Mouse (Mus musculus) liver, adult 2 months (tissue): ENCODE data around the gene Cntrob. TPM values are rescaled to one million over a fixed set of nuclear protein-coding genes. Genes with fewer than 3 reads are reported as not detected.
A peak's percentile ranks its signal among the peaks of the same experiment; 100 is the strongest.

Experiments used
- DNase-seq: peaks from one replicate; pipeline ENCODE4 v3.0.0-alpha.2; 2011; ENCODE audit warnings: low read depth, low spot score; ENCODE audit errors: extremely low read depth
- H3K27ac ChIP-seq: fragments of 200-500 bp; replicated peaks from 2 replicates; pipeline ENCODE4 v1.5.1; 2012; ENCODE audit warnings: low read depth, mild to moderate bottlenecking, control low read depth, inconsistent platforms, low read length; ENCODE audit not compliant: insufficient read depth
- H3K27me3 ChIP-seq: fragments of 200-500 bp; 2 replicates; pipeline ENCODE4 v1.6.1; 2012; ENCODE audit warnings: mild to moderate bottlenecking, moderate library complexity, low read length, inconsistent platforms; ENCODE audit not compliant: control insufficient read depth, insufficient read depth
- H3K36me3 ChIP-seq: fragments of 200-500 bp; 2 replicates; pipeline ENCODE4 v1.6.1; 2012; ENCODE audit warnings: low read length, inconsistent platforms; ENCODE audit not compliant: control insufficient read depth, insufficient read depth
- H3K4me1 ChIP-seq: fragments of 200-500 bp; 2 replicates; pipeline ENCODE4 v1.6.1; 2011; ENCODE audit warnings: low read length; ENCODE audit not compliant: control insufficient read depth, insufficient read depth
- H3K4me3 ChIP-seq: fragments of 200-500 bp; 2 replicates; pipeline ENCODE4 v1.5.1; 2011; ENCODE audit warnings: low read depth, mild to moderate bottlenecking, control low read depth, low read length, moderate library complexity; ENCODE audit not compliant: insufficient read depth
- H3K79me2 ChIP-seq: fragments of 200-500 bp; 2 replicates; pipeline ENCODE4 v1.6.1; 2012; ENCODE audit warnings: inconsistent platforms, mild to moderate bottlenecking, low read length, moderate library complexity; ENCODE audit not compliant: control insufficient read depth, insufficient read depth
- H3K9ac ChIP-seq: fragments of 200-500 bp; 2 replicates; pipeline ENCODE4 v1.6.1; 2012; ENCODE audit warnings: low read depth, mild to moderate bottlenecking, control low read depth, inconsistent platforms, low read length
- CTCF ChIP-seq: fragments of 200-500 bp; IDR thresholded peaks from 2 replicates; pipeline ENCODE4 v1.5.1; 2011; ENCODE audit warnings: low read depth, low read length, control low read depth
- POLR2A ChIP-seq: fragments of 200-500 bp; IDR thresholded peaks from 2 replicates; pipeline ENCODE4 v1.6.1; 2011; ENCODE audit warnings: low read length, control low read depth; ENCODE audit not compliant: insufficient read depth; ENCODE audit errors: extremely low read depth
- WGBS: fragments of 180-500 bp; shearing (Covaris S2); methylation state at CpG from one replicate; pipeline ENCODE4 v1.1.7; 2018; 5-methylcytosine and 5-hydroxymethylcytosine counted together
- polyA plus RNA-seq: library from polyadenylated mRNA; depleted of rRNA; stranded (reverse); fragments of >200 nt; gene quantifications from 2 replicates; pipeline ENCODE4 v1.2.3, GENCODE M21; 2012
- total RNA-seq: library from RNA; depleted of rRNA; stranded (reverse); fragments of >200 nt; gene quantifications from 2 replicates; pipeline ENCODE4 v1.2.3, GENCODE M21; 2014

Cntrob gene
- total and polyA plus RNA-seq, 2 experiments, result 2.5 to 3.9 TPM

- Histone ChIP-seq H3K27ac (no peak within 1 kb of the TSS), H3K27me3 (no peaks in the 10 kb centered on the region), H3K36me3 (peaks cover 12% of the 10 kb centered on the region), H3K4me3 (peak within 1 kb of the TSS; percentile 60), H3K4me1 (peaks cover 4% of the 10 kb centered on the region), H3K79me2 (no peaks in the 10 kb centered on the region), H3K9ac (peak within 1 kb of the TSS; percentile 81)
- no peak for DNase-seq
- TF ChIP-seq CTCF, result no peak
- no peak for TF ChIP-seq POLR2A
- WGBS, result 4% methylated on average over 97 of the region's 99 CpGs
These were observed 16.9 kb upstream of the Cntrob start, which contains the start of gene Rnf227 for GRCm38 (mm10) chr11:69340161-69341131. Rnf227 (plus strand) TSS chr11:69340461.

- Histone ChIP-seq H3K4me3 (no peak overlapping the region), H3K36me3 (no peaks in the 10 kb centered on the region), H3K79me2 (no peaks in the 10 kb centered on the region), H3K27me3 (no peaks in the 10 kb centered on the region), H3K27ac (no peak overlapping the region), H3K4me1 (peaks cover 2% of the 10 kb centered on the region; the same call in 1 of the 2 replicates), H3K9ac (no peak overlapping the region)
- no peak for DNase-seq
- WGBS, result 71% methylated on average over 4 of the region's 4 CpGs
- TF ChIP-seq POLR2A (no peak), CTCF (no peak)
These were observed 11.2 kb upstream of the Cntrob start for GRCm38 (mm10) chr11:69334796-69335195.

GRCm38 (mm10) chr11:69333922-69334321 is 10.3 kb upstream of the Cntrob start:
- Histone ChIP-seq H3K9ac (no peak overlapping the region), H3K4me1 (peaks cover 2% of the 10 kb centered on the region; the same call in 1 of the 2 replicates), H3K4me3 (no peak overlapping the region), H3K27me3 (no peaks in the 10 kb centered on the region), H3K79me2 (no peaks in the 10 kb centered on the region), H3K36me3 (no peaks in the 10 kb centered on the region), H3K27ac (no peak overlapping the region)
- DNase-seq, result no peak
- 57% methylated on average over 3 of the region's 3 CpGs for WGBS
- TF ChIP-seq CTCF, result 0 out of 2 replicates have a peak, but pooled peaks have one; percentile 12
- TF ChIP-seq POLR2A, result no peak

- TF ChIP-seq CTCF (no peak), POLR2A (no peak)
- WGBS, result 71% methylated on average over 8 of the region's 8 CpGs
- H3K79me2 ChIP-seq, result no peaks in the 10 kb centered on the region
- H3K27ac ChIP-seq, result no peak overlapping the region
- H3K9ac ChIP-seq, result no peak overlapping the region
- H3K36me3 ChIP-seq, result no peaks in the 10 kb centered on the region
- peaks cover 2% of the 10 kb centered on the region; the same call in 1 of the 2 replicates for H3K4me1 ChIP-seq
- no peak for DNase-seq
- H3K27me3 ChIP-seq, result no peaks in the 10 kb centered on the region
- H3K4me3 ChIP-seq, result no peak overlapping the region
These were observed 9.2 kb upstream of the Cntrob start for GRCm38 (mm10) chr11:69332713-69333253.

GRCm38 (mm10) chr11:69331929-69332405 is 8.4 kb upstream of the Cntrob start:
- DNase-seq, result no peak
- TF ChIP-seq POLR2A (no peak), CTCF (no peak)
- peak overlapping the region; percentile 58 for H3K9ac ChIP-seq
- peak overlapping the region; percentile 45 for H3K4me3 ChIP-seq
- no peak overlapping the region for H3K27ac ChIP-seq
- H3K36me3 ChIP-seq, result no peaks in the 10 kb centered on the region
- no peaks in the 10 kb centered on the region for H3K79me2 ChIP-seq
- no peaks in the 10 kb centered on the region for H3K27me3 ChIP-seq
- peaks cover 2% of the 10 kb centered on the region; the same call in 1 of the 2 replicates for H3K4me1 ChIP-seq
- 2% methylated on average over 24 of the region's 24 CpGs for WGBS

GRCm38 (mm10) chr11:69331152-69331551 is 7.6 kb upstream of the Cntrob start:
- WGBS, result 98% methylated on average over 6 of the region's 6 CpGs
- Histone ChIP-seq H3K27me3 (no peaks in the 10 kb centered on the region), H3K27ac (no peak overlapping the region), H3K4me3 (no peak overlapping the region), H3K4me1 (peaks cover 2% of the 10 kb centered on the region; the same call in 1 of the 2 replicates), H3K9ac (no peak overlapping the region), H3K79me2 (no peaks in the 10 kb centered on the region), H3K36me3 (no peaks in the 10 kb centered on the region)
- DNase-seq, result no peak
- TF ChIP-seq POLR2A (no peak), CTCF (no peak)
